Mouse (Mus musculus) cerebellum, adult 11-12 months (tissue): ENCODE results near the gene Exoc3l2.

Experiments
- DNase-seq: peaks from one replicate; pipeline ENCODE4 v3.0.0; 2022

Exoc3l2 gene

GRCm38 (mm10) chr7:19523757-19524419, 60.8 kb downstream of the Exoc3l2 start:
- DNase-seq = no peak

DNA sequence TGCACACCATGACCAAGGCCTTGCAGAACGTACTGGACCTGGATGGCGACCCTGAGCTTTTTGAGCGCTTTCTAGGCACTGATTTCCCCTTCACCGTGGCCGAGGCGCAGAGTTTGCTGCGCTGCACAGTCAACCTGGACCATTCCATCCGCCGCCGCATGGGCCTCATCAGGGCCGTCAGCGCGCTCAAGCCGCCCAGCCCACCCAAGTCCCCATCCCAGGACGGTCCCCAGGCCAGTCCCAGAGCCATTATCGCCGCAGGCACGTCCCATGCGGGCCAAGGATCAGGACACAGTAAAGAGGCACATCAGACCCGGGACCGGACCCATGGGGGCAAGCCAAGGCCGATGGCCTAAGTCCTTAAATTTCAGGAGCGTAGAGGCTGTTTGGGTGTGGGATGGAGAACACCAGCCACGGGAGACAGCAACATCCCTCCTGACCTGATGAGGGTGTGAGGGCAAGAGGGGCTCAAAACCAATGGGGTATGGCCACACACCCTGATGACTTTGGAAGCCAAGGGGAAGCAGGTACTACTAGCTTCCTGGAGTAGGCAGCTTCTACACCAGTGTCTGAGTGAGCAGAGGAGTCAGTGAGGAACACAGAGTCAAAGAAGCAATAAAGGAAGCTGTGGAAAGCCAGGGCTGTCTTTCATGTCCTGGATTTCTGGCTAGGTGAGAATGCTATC, 61.4 kb downstream of the Exoc3l2 start:
- DNase-seq = no peak

GRCm38 (mm10) chr7:19525105-19525481, 62.0 kb downstream of the Exoc3l2 start:
- DNase-seq = no peak

DNA sequence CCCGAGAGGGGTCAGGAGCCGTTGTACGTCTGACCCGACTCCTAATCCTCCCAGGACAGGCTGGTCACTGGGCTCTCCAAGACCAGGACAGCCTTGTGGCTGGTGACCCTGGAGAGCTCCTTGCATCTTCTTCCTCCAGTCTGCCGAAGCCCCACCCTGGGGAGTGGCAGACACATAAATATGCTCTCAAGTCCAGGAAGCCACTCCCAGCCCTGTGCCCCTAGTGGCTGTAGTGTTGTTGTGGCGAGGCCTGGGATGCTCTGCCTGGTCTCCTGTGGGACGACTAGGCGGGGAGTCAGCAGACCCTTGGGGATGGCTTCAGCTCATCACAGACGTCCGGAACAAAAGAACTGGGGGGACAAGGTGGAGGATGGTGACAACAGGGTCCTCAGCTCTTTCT, 67.9 kb downstream of the Exoc3l2 start:
- no peak for DNase-seq

DNA sequence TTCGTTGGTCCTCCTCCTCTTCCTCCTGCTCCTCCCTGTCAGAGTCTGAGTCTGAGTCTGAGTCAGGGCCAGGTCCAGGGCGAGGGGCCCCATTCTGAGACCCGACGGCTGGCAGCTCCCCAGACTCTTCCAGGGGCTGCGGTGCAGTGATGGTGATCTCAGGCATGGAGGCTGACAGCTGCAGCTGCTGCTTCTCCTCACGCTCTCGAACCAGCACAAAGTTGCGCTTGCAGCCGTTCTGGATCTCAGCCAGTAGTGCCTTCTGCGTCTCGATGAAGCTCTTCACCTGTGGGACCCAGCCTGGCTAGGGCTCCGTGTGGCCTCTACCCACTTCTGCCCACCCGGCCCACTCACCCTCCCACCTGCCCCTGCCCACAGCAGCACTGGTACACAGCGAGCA, 69.1 kb downstream of the Exoc3l2 start:
- no peak for DNase-seq

DNA sequence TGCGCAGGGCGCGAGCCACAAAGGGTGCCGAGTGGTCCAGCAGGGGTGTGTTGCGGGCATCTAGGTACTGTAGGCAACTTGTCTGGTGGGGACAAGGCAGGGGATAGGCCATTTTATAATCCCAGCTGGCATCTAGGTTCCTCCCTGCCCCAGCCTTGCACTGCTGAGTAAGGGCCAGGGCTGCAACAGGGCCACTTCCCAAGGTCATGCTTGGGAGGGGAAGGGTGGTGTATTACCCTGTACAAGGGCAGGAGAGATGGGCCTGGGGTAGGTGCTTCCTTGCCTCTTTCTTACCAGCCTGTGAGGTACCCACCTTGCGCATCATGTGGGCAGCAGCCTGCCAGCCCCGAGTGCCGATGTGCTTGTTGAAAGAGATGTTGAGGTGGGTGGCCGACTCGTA, 71.5 kb downstream of the Exoc3l2 start:
- no peak for DNase-seq

DNA sequence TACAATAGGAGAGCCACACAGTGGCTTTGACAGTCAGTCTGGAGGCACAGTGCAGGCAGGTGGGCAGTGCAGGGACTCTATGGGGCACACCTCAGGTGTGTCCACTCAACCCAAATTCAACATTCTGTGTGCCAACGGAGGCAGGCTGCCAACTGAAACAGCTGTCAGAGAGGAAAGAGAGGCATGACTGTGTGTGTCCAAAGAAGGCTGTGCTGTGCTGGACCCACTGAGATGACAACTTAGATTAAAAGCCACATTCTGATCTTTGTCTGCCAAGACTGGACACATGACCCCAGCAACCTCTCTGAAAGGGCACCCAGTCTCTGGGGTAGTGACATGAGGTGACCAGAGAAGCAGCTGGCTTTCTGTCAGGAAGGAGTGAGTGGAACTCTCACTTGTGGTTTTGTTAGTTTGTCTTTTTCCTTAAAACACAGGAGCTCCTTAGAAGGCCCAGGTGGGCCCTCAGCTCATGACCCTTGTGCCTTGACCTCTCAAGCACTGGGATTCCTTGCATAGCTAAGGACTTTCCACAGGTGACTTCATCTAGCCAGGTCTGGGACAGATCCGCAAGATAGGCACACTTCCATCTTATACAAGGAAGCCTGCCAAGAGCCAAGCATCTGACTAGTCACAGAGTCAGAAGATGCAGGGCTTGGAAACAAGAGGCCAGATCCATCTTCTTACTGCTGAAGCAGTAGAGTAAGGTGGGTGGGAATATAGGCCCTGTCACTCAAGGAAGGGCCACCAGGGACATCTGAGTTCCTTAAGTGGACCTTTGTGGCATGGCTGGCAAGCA, 77.8 kb downstream of the Exoc3l2 start:
- peak; percentile 59 for DNase-seq

DNA sequence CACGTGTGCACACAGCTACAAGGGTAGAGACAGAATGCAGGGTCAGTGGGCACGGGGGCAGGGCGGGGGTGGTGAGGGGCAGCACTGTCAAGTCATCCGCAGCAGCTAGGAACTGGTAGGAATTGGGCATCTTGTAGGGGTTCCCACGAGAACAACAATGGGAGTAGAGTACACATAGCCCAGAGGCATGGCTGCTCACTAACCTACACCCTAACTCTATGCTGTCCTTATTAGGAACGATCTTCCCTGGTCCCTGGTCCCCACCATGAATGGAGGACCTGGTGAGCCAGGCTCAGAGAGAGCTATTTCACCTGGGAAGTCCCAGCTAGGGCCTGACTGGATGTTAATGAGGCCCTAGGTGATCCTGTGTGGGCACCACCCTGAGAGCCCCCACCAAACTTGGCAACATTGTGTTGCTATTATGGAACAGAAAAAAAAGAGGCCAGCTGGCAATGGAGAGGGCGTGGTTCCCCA, 78.6 kb downstream of the Exoc3l2 start:
- no peak for DNase-seq

DNA sequence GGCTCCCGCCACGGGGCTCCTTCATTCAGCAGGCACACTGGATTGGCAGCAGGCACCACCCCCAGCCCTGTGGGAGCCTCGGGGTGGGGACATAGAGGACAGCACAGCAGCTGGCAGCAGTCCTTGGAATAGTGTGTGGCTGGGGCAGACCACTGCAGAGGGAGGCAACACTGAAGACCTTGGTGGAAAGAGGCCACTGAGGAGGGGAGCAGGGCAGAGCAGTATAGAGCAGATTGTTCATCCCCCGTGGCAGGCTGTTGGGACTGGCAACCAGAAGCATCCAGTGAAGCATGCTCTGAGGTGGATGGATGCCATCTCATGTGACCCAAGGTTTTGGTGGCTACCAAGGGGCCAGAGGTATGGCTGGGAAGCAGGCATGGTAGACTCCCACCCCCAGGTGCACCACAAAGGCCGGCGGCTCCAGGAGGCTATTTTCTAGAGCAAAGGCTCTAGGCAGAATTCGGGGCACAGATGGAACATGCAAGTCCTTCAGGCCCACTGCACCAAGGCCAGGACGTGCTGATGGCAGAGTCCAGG, 79.1 kb downstream of the Exoc3l2 start:
- DNase-seq = peak; percentile 82

DNA sequence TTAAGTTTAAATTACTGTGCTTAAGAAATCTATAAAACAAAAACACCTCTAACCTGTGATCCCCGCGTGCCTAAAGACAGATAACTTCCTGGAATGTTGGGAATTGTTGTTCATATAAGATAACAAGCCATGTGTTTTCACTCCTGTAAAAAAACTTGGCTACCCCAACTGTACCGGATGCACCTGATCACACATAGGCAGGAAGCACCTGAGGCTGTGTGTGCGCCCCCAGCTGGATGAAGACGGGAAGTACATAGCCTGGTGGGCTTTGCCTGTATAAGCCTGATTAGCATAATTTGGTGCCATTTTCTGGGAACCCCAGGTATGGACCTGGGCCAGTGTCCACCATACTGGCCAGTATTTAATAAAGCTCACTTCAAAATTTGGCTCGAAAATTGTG, 80.5 kb downstream of the Exoc3l2 start:
- no peak for DNase-seq

- DNase-seq = no peak
These were observed 82.9 kb downstream of the Exoc3l2 start for GRCm38 (mm10) chr7:19546007-19546406.
